Mouse (Mus musculus): Measurements from ENCODE around the gene Cpe.

Cpe gene

GRCm38 (mm10) chr8:64548054-64548850, 144.6 kb downstream of the Cpe start:
- DNase-seq: no peak

DNA sequence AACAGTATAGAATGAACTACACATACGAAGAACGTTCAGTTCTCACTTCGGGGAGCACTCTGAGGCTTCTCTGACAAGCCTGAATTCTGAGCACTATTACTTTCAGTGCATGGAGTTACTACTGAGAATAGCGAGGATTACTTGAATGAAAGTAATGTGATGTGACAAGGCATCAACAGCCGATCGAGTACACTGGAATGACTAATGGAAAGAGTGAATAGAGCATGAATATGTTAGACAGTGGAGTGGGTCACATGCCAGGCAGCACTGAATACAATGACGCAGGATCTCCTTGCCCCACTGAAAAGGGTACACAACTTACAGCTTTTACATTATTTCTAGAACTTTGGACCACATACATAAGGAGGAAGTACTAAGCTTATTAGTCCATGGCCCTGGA, 149.4 kb downstream of the Cpe start:
- no peak for DNase-seq

Data from heart, adult 11 months (tissue).